Mouse (Mus musculus): ENCODE results near the gene Krtap6-1.
"Not testable (repeated sequence)": the region's sequence is repeated elsewhere in the genome, so short reads cannot be mapped to it uniquely, and the experiment has no call there.

The Krtap6-1 gene

GRCm38 (mm10) chr16:89031399-89031798 lies at the start of gene Krtap6-1:
TSS of gene Krtap6-1 (plus strand) at chr16:89031699.
- DNase-seq (ENCODE audit: low read depth, low spot score): not testable (repeated sequence)

GRCm38 (mm10) chr16:89010659-89011058 lies 20.8 kb upstream of the Krtap6-1 start, which contains the start of gene Krtap22-2:
TSS of gene Krtap22-2 (minus strand) at chr16:89010759.
- no peak for DNase-seq (ENCODE audit: low read depth, low spot score)

- no peak for DNase-seq (ENCODE audit: low read depth, low spot score)
These were observed 17.5 kb upstream of the Krtap6-1 start for GRCm38 (mm10) chr16:89013973-89014372.

- DNase-seq (ENCODE audit: low read depth, low spot score): not testable (repeated sequence)
These were observed 16.5 kb upstream of the Krtap6-1 start, which contains the start of gene Gm10229 for GRCm38 (mm10) chr16:89014984-89015383. TSS of gene Gm10229 (plus strand) at chr16:89015284.

GRCm38 (mm10) chr16:89041372-89041771 lies 9.9 kb downstream of the Krtap6-1 start, which contains the start of gene Gm10228:
TSS of gene Gm10228 (minus strand) at chr16:89041472.
- DNase-seq (ENCODE audit: low read depth, low spot score): not testable (repeated sequence)

GRCm38 (mm10) chr16:89047783-89048182 lies 16.3 kb downstream of the Krtap6-1 start, which contains the start of gene Krtap6-5:
TSS of gene Krtap6-5 (minus strand) at chr16:89047883.
- DNase-seq (ENCODE audit: low read depth, low spot score): no peak

- not testable (repeated sequence) for DNase-seq (ENCODE audit: low read depth, low spot score)
These were observed 32.4 kb downstream of the Krtap6-1 start, which contains the start of gene 1110025L11Rik for GRCm38 (mm10) chr16:89063902-89064301. TSS of gene 1110025L11Rik (minus strand) at chr16:89064002.

GRCm38 (mm10) chr16:89071041-89071440 lies 39.5 kb downstream of the Krtap6-1 start:
- not testable (repeated sequence) for DNase-seq (ENCODE audit: low read depth, low spot score)

Data from A20 (cell line).